Mouse (Mus musculus) midbrain, embryonic 10.5 days (tissue): ENCODE measurements around the gene Rnaseh2a. TPM values are rescaled to one million over a fixed set of nuclear protein-coding genes. Genes with fewer than 3 reads are reported as not detected.

ENCODE experiments used
- DNase-seq: peaks from one replicate; pipeline ENCODE4 v3.0.0-alpha.2; 2017; ENCODE audit warnings: low spot score
- H3K27ac ChIP-seq: fragments of 300-500 bp; sonication (generic); replicated peaks from 2 replicates; pipeline ENCODE4 v1.5.1; 2016; ENCODE audit warnings: mild to moderate bottlenecking
- H3K27me3 ChIP-seq: fragments of 300-500 bp; sonication (generic); 2 replicates; pipeline ENCODE4 v1.6.1; 2016; ENCODE audit warnings: low read depth, mild to moderate bottlenecking; ENCODE audit not compliant: poor library complexity, severe bottlenecking
- H3K36me3 ChIP-seq: fragments of 300-500 bp; sonication (generic); 2 replicates; pipeline ENCODE4 v1.6.1; 2016; ENCODE audit warnings: mild to moderate bottlenecking, moderate library complexity
- H3K4me1 ChIP-seq: fragments of 300-500 bp; sonication (generic); 2 replicates; pipeline ENCODE4 v1.6.1; 2016
- H3K4me3 ChIP-seq: fragments of 300-500 bp; sonication (generic); 2 replicates; pipeline ENCODE4 v1.5.1; 2016; ENCODE audit warnings: mild to moderate bottlenecking, moderate library complexity
- H3K9me3 ChIP-seq: fragments of 300-500 bp; sonication (generic); replicated peaks from 2 replicates; pipeline ENCODE4 v1.6.1; 2016; ENCODE audit warnings: mild to moderate bottlenecking
- WGBS: fragments of 180-500 bp; shearing (Covaris S2); methylation state at CpG from one replicate; pipeline ENCODE4 v1.1.7; 2016; 5-methylcytosine and 5-hydroxymethylcytosine counted together
- polyA plus RNA-seq: library from polyadenylated mRNA; unstranded; fragments of >200 nt; fragmentation: Nextera tagmentation; extraction: Ambion mirVana; gene quantifications from 2 replicates; pipeline ENCODE4 v1.2.1, GENCODE M21; 2016

Rnaseh2a gene
- polyA plus RNA-seq, 1 experiment from 2014 or later, result 158 TPM

GRCm38 (mm10) chr8:84980622-84981358 lies 11.2 kb upstream of the Rnaseh2a start:
- Histone ChIP-seq H3K27ac (no peak overlapping the region), H3K27me3 (peaks cover 85% of the 10 kb centered on the region), H3K36me3 (no peaks in the 10 kb centered on the region), H3K4me3 (0 out of 2 replicates have a peak overlapping the region, but pooled peaks have one; percentile 2), H3K4me1 (peaks cover 69% of the 10 kb centered on the region), H3K9me3 (no peaks in the 10 kb centered on the region)
- DNase-seq, result no peak
- 40% methylated on average over 11 of the region's 11 CpGs for WGBS

- Histone ChIP-seq H3K4me1 (peaks cover 68% of the 10 kb centered on the region), H3K27me3 (peaks cover 78% of the 10 kb centered on the region), H3K36me3 (peaks cover 6% of the 10 kb centered on the region), H3K27ac (peak overlapping the region; percentile 55), H3K4me3 (peak overlapping the region; percentile 50), H3K9me3 (no peaks in the 10 kb centered on the region)
- DNase-seq, result peak; percentile 87
- 3% methylated on average over 42 of the region's 42 CpGs for WGBS
Observed at GRCm38 (mm10) chr8:84979599-84980421, 10.2 kb upstream of the Rnaseh2a start.

DNA sequence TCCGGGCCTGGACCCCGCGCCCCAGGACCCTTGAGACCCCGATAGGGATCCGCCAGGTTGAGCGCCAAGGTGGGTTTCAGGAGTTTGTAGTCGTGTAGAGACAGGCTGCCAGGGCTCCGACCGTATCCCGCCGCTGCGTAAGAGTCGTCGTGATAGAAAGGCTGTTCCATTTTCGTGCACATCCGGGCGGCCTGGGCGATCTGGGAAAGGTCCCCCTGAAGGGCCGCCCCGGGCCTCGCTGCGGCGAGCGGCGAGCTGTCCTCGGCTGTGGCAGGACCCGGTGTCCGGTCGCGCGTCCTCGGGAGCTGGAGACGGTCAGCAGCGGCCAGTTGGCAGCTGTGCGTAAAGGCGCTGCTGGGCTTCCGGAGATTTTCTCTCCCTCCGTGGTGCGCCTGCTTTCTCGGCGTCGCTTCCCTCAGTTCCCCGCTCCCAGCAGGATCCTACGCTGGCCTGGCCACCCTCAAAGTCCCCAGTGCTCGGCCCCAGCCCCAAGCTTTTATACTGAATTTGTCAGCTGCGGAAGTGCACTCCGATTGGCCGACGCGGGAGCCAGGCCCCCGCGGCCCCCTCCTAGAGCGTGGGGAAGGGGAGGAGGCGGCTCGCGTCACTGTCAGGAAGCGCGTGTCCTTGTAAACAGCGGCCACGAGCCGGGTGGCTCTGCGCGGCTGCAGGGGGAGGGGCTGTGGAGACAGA lies 8.8 kb upstream of the Rnaseh2a start, which contains the start of gene Junb:
Junb (minus strand) TSS at position 471 of the 693 bp plus-strand sequence.
- H3K4me3 ChIP-seq, result peak within 1 kb of the TSS; percentile 64
- H3K27ac ChIP-seq, result peak within 1 kb of the TSS; percentile 76
- peak; percentile 84 for DNase-seq
- peaks cover 20% of the 10 kb centered on the region for H3K36me3 ChIP-seq
- under 1% methylated on average over 63 of the region's 63 CpGs for WGBS
- no peaks in the 10 kb centered on the region for H3K9me3 ChIP-seq
- peaks cover 64% of the 10 kb centered on the region for H3K27me3 ChIP-seq
- peaks cover 62% of the 10 kb centered on the region for H3K4me1 ChIP-seq

DNA sequence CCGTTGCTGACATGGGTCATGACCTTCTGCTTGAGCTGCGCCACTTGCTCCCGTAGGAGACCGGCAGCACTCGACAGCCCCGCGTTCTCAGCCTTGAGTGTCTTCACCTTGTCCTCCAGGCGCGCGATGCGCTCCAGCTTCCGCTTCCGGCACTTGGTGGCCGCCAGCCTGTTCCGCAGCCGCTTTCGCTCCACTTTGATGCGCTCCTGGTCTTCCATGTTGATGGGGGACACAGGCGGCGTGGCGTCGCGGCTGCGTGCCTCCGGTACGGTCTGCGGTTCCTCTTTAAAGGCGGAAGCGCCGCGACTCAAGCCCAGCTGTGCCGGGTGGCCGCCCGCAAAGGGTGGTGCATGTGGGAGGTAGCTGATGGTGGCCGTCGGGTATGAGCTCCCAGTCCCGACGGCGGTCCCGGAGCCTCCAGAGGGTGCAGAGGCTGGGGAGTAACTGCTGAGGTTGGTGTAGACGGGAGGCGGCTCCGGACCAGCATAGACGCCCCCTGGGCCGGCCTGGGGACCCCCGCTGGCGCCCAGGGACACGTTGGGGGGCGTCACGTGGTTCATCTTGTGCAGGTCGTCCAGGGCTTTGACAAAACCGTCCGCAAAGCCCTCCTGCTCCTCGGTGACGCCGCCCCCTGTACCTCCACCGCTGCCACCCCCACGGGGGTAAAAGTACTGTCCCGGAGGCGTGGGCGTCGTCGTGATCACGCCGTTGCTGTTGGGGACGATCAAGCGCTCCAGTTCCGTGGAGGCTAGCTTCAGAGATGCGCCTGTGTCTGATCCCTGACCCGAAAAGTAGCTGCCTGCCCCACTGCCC lies 8.1 kb upstream of the Rnaseh2a start:
- Histone ChIP-seq H3K27ac (peak overlapping the region; percentile 76), H3K4me1 (peaks cover 62% of the 10 kb centered on the region), H3K36me3 (peaks cover 27% of the 10 kb centered on the region), H3K4me3 (peak overlapping the region; percentile 64), H3K27me3 (peaks cover 61% of the 10 kb centered on the region), H3K9me3 (no peaks in the 10 kb centered on the region)
- 1% methylated on average over 70 of the region's 70 CpGs for WGBS
- DNase-seq, result peak; percentile 70

DNA sequence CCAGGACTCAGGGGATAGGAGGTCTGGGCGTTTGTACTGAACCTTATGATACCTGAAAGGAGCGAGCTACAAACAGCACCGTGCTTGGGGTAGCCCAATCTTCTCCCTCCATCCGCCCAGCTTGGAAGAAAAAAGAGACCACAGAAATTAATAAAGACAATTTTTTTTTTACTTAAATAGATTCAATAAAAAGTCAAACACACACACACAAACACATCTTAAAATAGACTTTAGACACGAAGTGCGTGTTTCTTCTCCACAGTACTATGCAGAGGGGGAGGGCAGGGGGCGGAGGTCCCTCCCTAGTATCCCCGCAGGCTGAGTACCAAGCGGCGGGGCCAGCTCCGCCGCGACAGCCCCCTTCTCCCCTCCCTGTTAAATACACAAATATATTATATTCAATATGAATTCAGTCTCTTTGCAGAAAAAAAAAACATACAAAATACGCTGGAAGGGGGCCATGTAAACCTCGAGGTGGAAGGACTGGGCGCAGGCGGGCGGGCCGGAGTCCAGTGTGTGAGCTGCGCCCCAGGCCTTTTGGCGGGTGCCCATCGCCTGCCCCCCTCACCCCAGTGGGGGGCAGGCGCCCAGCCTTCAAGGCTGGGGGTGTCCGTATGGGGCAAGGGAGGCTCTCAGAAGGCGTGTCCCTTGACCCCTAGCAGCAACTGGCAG lies 7.3 kb upstream of the Rnaseh2a start:
- peak overlapping the region; percentile 64 for H3K4me3 ChIP-seq
- no peaks in the 10 kb centered on the region for H3K9me3 ChIP-seq
- H3K27ac ChIP-seq, result peak overlapping the region; percentile 76
- peaks cover 62% of the 10 kb centered on the region for H3K4me1 ChIP-seq
- DNase-seq, result no peak
- H3K36me3 ChIP-seq, result peaks cover 35% of the 10 kb centered on the region
- WGBS, result 3% methylated on average over 25 of the region's 25 CpGs
- H3K27me3 ChIP-seq, result peaks cover 54% of the 10 kb centered on the region

DNA sequence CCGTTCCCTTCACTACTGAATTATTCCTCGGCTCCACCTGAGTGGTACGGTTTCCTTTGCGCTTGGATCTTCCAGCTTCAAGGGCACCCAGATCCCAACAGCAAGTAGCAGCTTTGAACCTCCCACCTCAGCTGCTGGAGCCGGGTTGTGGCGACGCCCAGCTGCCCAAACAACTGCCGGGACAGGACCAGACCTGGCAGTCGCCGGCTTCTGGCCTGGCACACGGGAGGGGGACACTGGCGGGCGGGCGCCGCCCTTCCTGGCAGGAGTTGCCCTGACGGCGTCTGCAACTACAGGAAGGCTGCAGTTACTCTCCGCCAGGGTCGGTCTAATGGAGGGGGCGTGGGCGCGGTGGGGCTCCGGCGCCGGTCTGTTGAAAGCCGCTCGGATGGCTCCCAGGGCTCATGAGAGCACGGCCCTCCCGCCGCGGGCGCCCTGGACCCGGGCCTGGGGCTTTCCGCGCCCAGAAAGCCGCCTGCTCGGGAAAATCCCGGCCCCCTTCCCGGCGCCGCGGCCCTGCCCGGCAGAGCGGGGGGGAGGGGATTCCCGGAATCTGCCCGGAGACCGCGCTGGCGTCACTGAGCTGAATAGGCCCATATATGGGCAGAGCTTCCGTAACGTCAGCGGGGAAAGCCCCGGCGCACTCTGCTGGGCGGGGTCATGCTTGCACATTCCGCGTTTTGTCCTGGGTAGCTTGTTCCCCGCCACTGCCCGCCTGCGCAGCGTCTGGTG lies 6.6 kb upstream of the Rnaseh2a start:
- H3K9me3 ChIP-seq, result no peaks in the 10 kb centered on the region
- peaks cover 68% of the 10 kb centered on the region for H3K4me1 ChIP-seq
- H3K27me3 ChIP-seq, result peaks cover 46% of the 10 kb centered on the region
- H3K27ac ChIP-seq, result peak overlapping the region; percentile 76
- DNase-seq, result peak; percentile 94
- WGBS, result 1% methylated on average over 61 of the region's 61 CpGs
- peak overlapping the region; percentile 64 for H3K4me3 ChIP-seq
- peaks cover 42% of the 10 kb centered on the region for H3K36me3 ChIP-seq

DNA sequence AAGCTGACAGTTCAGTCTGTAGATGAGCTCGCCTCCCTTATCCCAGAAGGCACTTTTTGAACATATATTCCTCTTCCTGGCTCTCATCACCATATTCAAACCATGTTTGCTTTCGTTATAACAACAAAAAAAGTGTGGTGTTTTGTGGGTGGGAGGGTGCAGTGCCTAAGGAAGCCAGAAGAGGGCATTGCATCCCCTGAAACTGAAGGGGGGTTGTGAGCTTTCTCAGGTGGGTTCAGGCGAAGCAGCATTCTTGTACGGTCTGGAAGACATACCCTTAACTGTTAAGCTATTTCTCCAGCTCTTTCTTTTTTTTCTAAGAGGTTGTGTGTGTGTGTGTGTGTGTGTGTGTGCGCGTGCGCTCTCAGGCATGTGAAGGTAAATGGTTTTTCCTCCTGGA lies 5.9 kb upstream of the Rnaseh2a start:
- Histone ChIP-seq H3K4me3 (peak overlapping the region; percentile 64; the same call in 1 of the 2 replicates), H3K27me3 (peaks cover 39% of the 10 kb centered on the region), H3K4me1 (peaks cover 70% of the 10 kb centered on the region), H3K9me3 (no peaks in the 10 kb centered on the region), H3K36me3 (peaks cover 48% of the 10 kb centered on the region), H3K27ac (no peak overlapping the region)
- WGBS, result 33% methylated on average over 7 of the region's 7 CpGs
- peak; percentile 59 for DNase-seq

DNA sequence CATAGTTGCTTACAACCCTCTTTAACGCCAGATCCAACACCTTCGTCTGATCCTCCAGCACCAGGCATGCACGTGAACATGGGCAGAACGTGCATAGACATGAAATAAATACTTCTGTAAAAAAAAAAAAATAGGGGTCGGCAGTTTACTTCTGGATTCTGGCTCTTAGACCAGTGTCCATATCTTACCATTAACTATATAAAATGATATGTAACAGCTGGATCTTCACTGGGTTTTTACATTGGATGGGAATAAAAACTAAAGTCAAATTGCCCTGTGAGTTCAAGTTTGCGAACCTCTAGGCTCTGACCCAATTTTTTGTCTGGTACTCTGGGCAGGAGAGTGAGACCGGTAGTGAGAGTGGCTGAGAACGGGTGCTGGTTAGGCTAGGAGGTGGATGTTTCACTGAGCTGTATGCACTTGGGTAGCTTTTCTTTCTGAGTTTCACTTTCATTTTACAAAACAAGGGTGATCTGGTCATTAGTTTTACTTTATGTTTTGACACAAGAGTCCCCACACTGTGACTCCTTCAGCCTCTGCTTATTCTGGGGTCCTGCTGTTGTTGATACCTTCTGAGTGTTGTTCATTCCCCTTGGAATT lies 5.1 kb upstream of the Rnaseh2a start:
- DNase-seq, result no peak
- 82% methylated on average over 8 of the region's 8 CpGs for WGBS
- peaks cover 31% of the 10 kb centered on the region for H3K27me3 ChIP-seq
- H3K4me1 ChIP-seq, result peaks cover 65% of the 10 kb centered on the region
- no peak overlapping the region for H3K27ac ChIP-seq
- H3K36me3 ChIP-seq, result peaks cover 48% of the 10 kb centered on the region
- no peaks in the 10 kb centered on the region for H3K9me3 ChIP-seq
- no peak overlapping the region for H3K4me3 ChIP-seq

DNA sequence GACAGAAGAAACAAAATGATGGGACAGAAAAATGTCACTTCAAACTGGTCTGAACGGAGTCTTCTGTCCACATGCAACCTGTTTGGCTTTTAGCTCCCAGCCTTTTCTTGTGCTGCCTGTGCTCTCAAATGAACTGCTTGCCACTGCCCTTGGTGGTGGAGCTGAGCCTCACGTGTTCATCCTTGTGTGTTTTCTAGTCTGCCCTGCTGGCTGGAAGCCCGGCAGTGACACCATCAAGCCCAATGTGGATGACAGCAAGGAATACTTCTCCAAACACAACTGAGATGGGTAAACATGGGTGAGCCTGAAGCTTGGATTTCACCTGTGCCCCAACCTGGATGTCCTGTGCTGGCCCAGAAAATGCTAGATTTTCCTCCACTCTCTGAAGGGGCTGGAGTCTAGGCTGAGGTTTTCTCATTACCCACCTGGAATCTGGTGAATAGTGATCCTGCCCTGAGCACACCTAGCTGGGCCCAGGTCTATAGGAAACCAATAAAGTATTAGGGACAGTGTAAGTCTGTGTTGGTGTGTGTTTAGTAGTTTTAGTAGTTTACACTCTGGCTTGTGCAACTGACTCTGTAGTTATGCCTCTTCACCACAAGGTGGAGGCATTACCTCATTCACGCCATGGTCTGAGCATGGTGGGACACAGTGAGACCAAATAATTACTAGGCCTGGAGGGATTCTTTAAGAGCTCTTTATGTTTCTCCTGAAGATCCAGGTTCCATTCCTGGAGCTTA lies 4.4 kb upstream of the Rnaseh2a start:
- no peak for DNase-seq
- 70% methylated on average over 4 of the region's 4 CpGs for WGBS
- Histone ChIP-seq H3K27me3 (peaks cover 24% of the 10 kb centered on the region), H3K36me3 (peaks cover 48% of the 10 kb centered on the region), H3K4me1 (peaks cover 60% of the 10 kb centered on the region), H3K4me3 (no peak overlapping the region), H3K27ac (no peak overlapping the region), H3K9me3 (no peaks in the 10 kb centered on the region)

- Histone ChIP-seq H3K27ac (no peak overlapping the region), H3K4me1 (peaks cover 60% of the 10 kb centered on the region), H3K27me3 (peaks cover 15% of the 10 kb centered on the region), H3K4me3 (no peak overlapping the region), H3K36me3 (peaks cover 48% of the 10 kb centered on the region), H3K9me3 (no peaks in the 10 kb centered on the region)
- no peak for DNase-seq
- WGBS, result 91% methylated on average over 1 of the region's 1 CpGs
Observed at GRCm38 (mm10) chr8:84973079-84973478, 3.5 kb upstream of the Rnaseh2a start.
